Mouse (Mus musculus) ES-Bruce4 (cell line): ENCODE measurements around the gene Hsd3b7.

Experiments used
- CTCF ChIP-seq: IDR thresholded peaks from one replicate; pipeline ENCODE4 v1.8.1; 2011; ENCODE audit warnings: low read depth, low read length
- POLR2A ChIP-seq: IDR thresholded peaks from one replicate; pipeline ENCODE4 v1.8.1; 2011; ENCODE audit warnings: low read length; ENCODE audit not compliant: insufficient read depth

- no peak for TF ChIP-seq CTCF
- TF ChIP-seq POLR2A = no peak
Observed at GRCm38 (mm10) chr7:127753158-127753557, 47.2 kb upstream of the Hsd3b7 start.
